Mouse (Mus musculus): ENCODE measurements around the gene Rcc1. TPM values are rescaled to one million over a fixed set of nuclear protein-coding genes. Genes with fewer than 3 reads are reported as not detected.

Gene Rcc1
- polyA plus RNA-seq, 1 experiment from 2014 or later, result 73.0 TPM

- Histone ChIP-seq H3K9ac (ENCODE audit: low read length) (no peak overlapping the region), H3K4me2 (ENCODE audit: low read depth, low read length) (no peak overlapping the region), H3K9me3 (ENCODE audit: control insufficient read depth, low read length) (no peaks in the 10 kb centered on the region), H3K27me3 (ENCODE audit: control insufficient read depth, insufficient read depth, low read depth, low read length) (no peaks in the 10 kb centered on the region), H3K27ac (ENCODE audit: low read length) (no peak overlapping the region), H3K4me3 (ENCODE audit: low read length) (no peak overlapping the region), H3K4me1 (replicated peaks; ENCODE audit: control insufficient read depth, insufficient read depth, low read length) (peaks cover 13% of the 10 kb centered on the region), H3K36me3 (ENCODE audit: control insufficient read depth, insufficient read depth, low read length) (peaks cover 44% of the 10 kb centered on the region)
- no peak for ATAC-seq (ENCODE audit: low read depth)
- WGBS, result 88% methylated on average over 13 of the region's 13 CpGs
These were observed 14.5 kb downstream of the Rcc1 start for GRCm38 (mm10) chr4:132338943-132339342.

- WGBS, result 85% methylated on average over 6 of the region's 6 CpGs
These were observed 20.5 kb downstream of the Rcc1 start for GRCm38 (mm10) chr4:132332880-132333279.

GRCm38 (mm10) chr4:132331960-132332359 is 21.4 kb downstream of the Rcc1 start:
- H3K4me3 ChIP-seq (ENCODE audit: low read length), result no peak overlapping the region
- no peak overlapping the region for H3K9ac ChIP-seq (ENCODE audit: low read length)
- no peaks in the 10 kb centered on the region for H3K27me3 ChIP-seq (ENCODE audit: control insufficient read depth, insufficient read depth, low read depth, low read length)
- H3K4me1 ChIP-seq (replicated peaks; ENCODE audit: control insufficient read depth, insufficient read depth, low read length), result peaks cover 7% of the 10 kb centered on the region
- whole genome bisulfite sequencing, result 82% methylated on average over 3 of the region's 3 CpGs
- H3K9me3 ChIP-seq (ENCODE audit: control insufficient read depth, low read length), result no peaks in the 10 kb centered on the region
- no peak overlapping the region for H3K4me2 ChIP-seq (ENCODE audit: low read depth, low read length)
- no peak for ATAC-seq (ENCODE audit: low read depth)
- no peak overlapping the region for H3K27ac ChIP-seq (ENCODE audit: low read length)
- H3K36me3 ChIP-seq (ENCODE audit: control insufficient read depth, insufficient read depth, low read length), result peaks cover 32% of the 10 kb centered on the region

More at GRCm38 (mm10) chr4:132332880-132333279, 20.5 kb downstream of the Rcc1 start:
- H3K4me2 ChIP-seq (ENCODE audit: low read depth, low read length), result no peak overlapping the region
- H3K36me3 ChIP-seq (ENCODE audit: control insufficient read depth, insufficient read depth, low read length), result peaks cover 39% of the 10 kb centered on the region
- no peak for ATAC-seq (ENCODE audit: low read depth)
- H3K27me3 ChIP-seq (ENCODE audit: control insufficient read depth, insufficient read depth, low read depth, low read length), result no peaks in the 10 kb centered on the region
- peaks cover 7% of the 10 kb centered on the region for H3K4me1 ChIP-seq (replicated peaks; ENCODE audit: control insufficient read depth, insufficient read depth, low read length)
- no peaks in the 10 kb centered on the region for H3K9me3 ChIP-seq (ENCODE audit: control insufficient read depth, low read length)
- no peak overlapping the region for H3K9ac ChIP-seq (ENCODE audit: low read length)
- no peak overlapping the region for H3K27ac ChIP-seq (ENCODE audit: low read length)
- H3K4me3 ChIP-seq (ENCODE audit: low read length), result no peak overlapping the region

- peak; percentile 13; the same call in 1 of the 2 replicates for ATAC-seq (ENCODE audit: low read depth)
These were observed 23.5 kb downstream of the Rcc1 start for GRCm38 (mm10) chr4:132329835-132330354.

GRCm38 (mm10) chr4:132329115-132329834 is 24.1 kb downstream of the Rcc1 start, which contains the start of gene Trnau1ap:
TSS of gene Trnau1ap (minus strand) at chr4:132329538.
- peak within 1 kb of the TSS; percentile 96 for H3K27ac ChIP-seq (ENCODE audit: low read length)
- peak within 1 kb of the TSS; percentile 68 for H3K4me2 ChIP-seq (ENCODE audit: low read depth, low read length)
- H3K4me1 ChIP-seq (replicated peaks; ENCODE audit: control insufficient read depth, insufficient read depth, low read length), result peaks cover 7% of the 10 kb centered on the region
- ATAC-seq (ENCODE audit: low read depth), result peak; percentile 98
- H3K36me3 ChIP-seq (ENCODE audit: control insufficient read depth, insufficient read depth, low read length), result peaks cover 20% of the 10 kb centered on the region
- WGBS, result under 1% methylated on average over 52 of the region's 52 CpGs
- H3K4me3 ChIP-seq (ENCODE audit: low read length), result peak within 1 kb of the TSS; percentile 88
- H3K9me3 ChIP-seq (ENCODE audit: control insufficient read depth, low read length), result no peaks in the 10 kb centered on the region
- H3K9ac ChIP-seq (ENCODE audit: low read length), result peak within 1 kb of the TSS; percentile 94
- H3K27me3 ChIP-seq (ENCODE audit: control insufficient read depth, insufficient read depth, low read depth, low read length), result no peaks in the 10 kb centered on the region

More at GRCm38 (mm10) chr4:132329835-132330354, 23.5 kb downstream of the Rcc1 start:
- H3K27me3 ChIP-seq (ENCODE audit: control insufficient read depth, insufficient read depth, low read depth, low read length), result no peaks in the 10 kb centered on the region
- H3K4me2 ChIP-seq (ENCODE audit: low read depth, low read length), result peak overlapping the region; percentile 68
- peak overlapping the region; percentile 88 for H3K4me3 ChIP-seq (ENCODE audit: low read length)
- H3K36me3 ChIP-seq (ENCODE audit: control insufficient read depth, insufficient read depth, low read length), result peaks cover 20% of the 10 kb centered on the region
- 6% methylated on average over 10 of the region's 10 CpGs for WGBS
- H3K9me3 ChIP-seq (ENCODE audit: control insufficient read depth, low read length), result no peaks in the 10 kb centered on the region
- peak overlapping the region; percentile 94 for H3K9ac ChIP-seq (ENCODE audit: low read length)
- peaks cover 7% of the 10 kb centered on the region for H3K4me1 ChIP-seq (replicated peaks; ENCODE audit: control insufficient read depth, insufficient read depth, low read length)
- H3K27ac ChIP-seq (ENCODE audit: low read length), result peak overlapping the region; percentile 96

DNA sequence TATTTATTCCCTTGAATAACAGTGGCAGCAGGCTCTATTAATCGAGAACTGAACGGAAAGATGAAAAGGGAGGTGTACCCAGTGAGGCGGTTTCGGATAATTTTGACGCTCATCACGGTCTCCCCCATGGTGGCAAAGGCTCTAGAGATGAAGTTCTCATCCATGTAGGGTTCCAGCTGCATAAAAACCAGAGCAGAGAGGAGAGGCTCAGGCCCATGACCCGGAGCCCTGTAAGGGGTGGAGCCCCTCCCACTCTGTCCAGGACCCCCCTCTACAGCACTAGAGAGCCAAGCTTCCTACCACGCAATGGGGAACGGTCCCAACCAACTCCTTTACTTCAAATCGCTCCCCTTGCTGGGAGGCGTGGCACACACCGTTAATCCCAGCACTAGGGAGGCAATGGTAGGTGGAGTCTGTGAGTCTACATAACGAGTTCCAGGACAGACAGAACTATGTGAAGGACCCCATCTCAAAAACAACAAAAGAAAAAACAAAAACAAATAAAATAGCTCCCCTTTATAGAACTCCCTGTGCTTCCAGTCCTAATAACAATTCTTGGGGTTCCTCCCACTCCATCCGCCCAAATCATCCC is 24.9 kb downstream of the Rcc1 start:
- 43% methylated on average over 14 of the region's 14 CpGs for WGBS
- no peak for ATAC-seq (ENCODE audit: low read depth)
- Histone ChIP-seq H3K4me3 (ENCODE audit: low read length) (peak overlapping the region; percentile 88), H3K36me3 (ENCODE audit: control insufficient read depth, insufficient read depth, low read length) (peaks cover 19% of the 10 kb centered on the region), H3K4me2 (ENCODE audit: low read depth, low read length) (peak overlapping the region; percentile 68), H3K4me1 (replicated peaks; ENCODE audit: control insufficient read depth, insufficient read depth, low read length) (peaks cover 7% of the 10 kb centered on the region), H3K27me3 (ENCODE audit: control insufficient read depth, insufficient read depth, low read depth, low read length) (no peaks in the 10 kb centered on the region), H3K27ac (ENCODE audit: low read length) (peak overlapping the region; percentile 96; the same call in 1 of the 2 replicates), H3K9ac (ENCODE audit: low read length) (peak overlapping the region; percentile 94), H3K9me3 (ENCODE audit: control insufficient read depth, low read length) (no peaks in the 10 kb centered on the region)

- ATAC-seq (ENCODE audit: low read depth), result no peak
- H3K4me2 ChIP-seq (ENCODE audit: low read depth, low read length), result no peak overlapping the region
- peaks cover 11% of the 10 kb centered on the region for H3K36me3 ChIP-seq (ENCODE audit: control insufficient read depth, insufficient read depth, low read length)
- no peak overlapping the region for H3K4me3 ChIP-seq (ENCODE audit: low read length)
- no peak overlapping the region for H3K27ac ChIP-seq (ENCODE audit: low read length)
- no peaks in the 10 kb centered on the region for H3K9me3 ChIP-seq (ENCODE audit: control insufficient read depth, low read length)
- peaks cover 7% of the 10 kb centered on the region for H3K4me1 ChIP-seq (replicated peaks; ENCODE audit: control insufficient read depth, insufficient read depth, low read length)
- H3K27me3 ChIP-seq (ENCODE audit: control insufficient read depth, insufficient read depth, low read depth, low read length), result no peaks in the 10 kb centered on the region
- WGBS, result 72% methylated on average over 5 of the region's 5 CpGs
- no peak overlapping the region for H3K9ac ChIP-seq (ENCODE audit: low read length)
These were observed 26.9 kb downstream of the Rcc1 start for GRCm38 (mm10) chr4:132326481-132326880.

DNA sequence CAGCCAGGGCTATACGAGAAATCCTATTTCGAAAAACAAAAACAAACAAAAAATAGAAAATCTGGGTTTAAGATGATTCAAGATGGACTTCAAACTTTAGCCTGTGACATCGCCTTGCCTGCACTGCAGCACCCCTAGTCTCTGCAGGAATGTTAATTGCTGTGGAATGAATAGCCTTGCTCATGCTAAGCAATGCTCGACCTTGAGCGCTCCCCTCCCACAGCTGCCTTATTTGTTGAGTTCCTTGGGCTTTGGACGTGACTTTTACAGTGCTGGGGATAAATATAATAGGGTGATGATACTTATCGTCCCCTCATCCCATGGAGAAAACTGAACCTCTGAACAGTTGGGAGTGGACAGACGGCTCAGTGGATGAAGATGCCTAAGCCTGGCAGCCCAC is 37.7 kb downstream of the Rcc1 start:
- no peak overlapping the region for H3K9ac ChIP-seq (ENCODE audit: low read length)
- H3K27me3 ChIP-seq (ENCODE audit: control insufficient read depth, insufficient read depth, low read depth, low read length), result no peaks in the 10 kb centered on the region
- H3K27ac ChIP-seq (ENCODE audit: low read length), result no peak overlapping the region
- H3K9me3 ChIP-seq (ENCODE audit: control insufficient read depth, low read length), result no peaks in the 10 kb centered on the region
- H3K4me1 ChIP-seq (replicated peaks; ENCODE audit: control insufficient read depth, insufficient read depth, low read length), result no peaks in the 10 kb centered on the region
- peaks cover 34% of the 10 kb centered on the region for H3K36me3 ChIP-seq (ENCODE audit: control insufficient read depth, insufficient read depth, low read length)
- no peak overlapping the region for H3K4me2 ChIP-seq (ENCODE audit: low read depth, low read length)
- no peak for ATAC-seq (ENCODE audit: low read depth)
- 87% methylated on average over 8 of the region's 8 CpGs for WGBS
- no peak overlapping the region for H3K4me3 ChIP-seq (ENCODE audit: low read length)

- no peak for ATAC-seq (ENCODE audit: low read depth)
- 88% methylated on average over 5 of the region's 5 CpGs for WGBS
- H3K9ac ChIP-seq (ENCODE audit: low read length), result no peak overlapping the region
- no peaks in the 10 kb centered on the region for H3K9me3 ChIP-seq (ENCODE audit: control insufficient read depth, low read length)
- no peak overlapping the region for H3K4me2 ChIP-seq (ENCODE audit: low read depth, low read length)
- no peaks in the 10 kb centered on the region for H3K27me3 ChIP-seq (ENCODE audit: control insufficient read depth, insufficient read depth, low read depth, low read length)
- peaks cover 9% of the 10 kb centered on the region for H3K4me1 ChIP-seq (replicated peaks; ENCODE audit: control insufficient read depth, insufficient read depth, low read length)
- H3K36me3 ChIP-seq (ENCODE audit: control insufficient read depth, insufficient read depth, low read length), result peaks cover 31% of the 10 kb centered on the region
- H3K27ac ChIP-seq (ENCODE audit: low read length), result no peak overlapping the region
- no peak overlapping the region for H3K4me3 ChIP-seq (ENCODE audit: low read length)
These were observed 40.8 kb downstream of the Rcc1 start for GRCm38 (mm10) chr4:132312627-132313026.
